Mouse (Mus musculus) heart, postnatal 25 days (tissue): ENCODE results near the gene Ptprt. TPM values are rescaled to one million over a fixed set of nuclear protein-coding genes. Genes with fewer than 3 reads are reported as not detected.
"Not testable (repeated sequence)": the region's sequence is repeated elsewhere in the genome, so short reads cannot be mapped to it uniquely, and the experiment has no call there.

Source experiments
- DNase-seq: peaks from one replicate; pipeline ENCODE4 v3.0.0; 2022; ENCODE audit warnings: low spot score
- intact Hi-C: fragments of 180-260 bp; cut with DNase I; formaldehyde crosslinking; loops from one replicate; pipeline ENCODE4 v1.15.1; 2025
- total RNA-seq, 2 experiments: library from RNA; stranded (reverse); gene quantifications; 2 replicates each; pipeline ENCODE4 v1.2.3; 2021

The Ptprt gene
- total RNA-seq, 2 experiments from 2014 or later, result 0.16 to 0.31 TPM

DNA sequence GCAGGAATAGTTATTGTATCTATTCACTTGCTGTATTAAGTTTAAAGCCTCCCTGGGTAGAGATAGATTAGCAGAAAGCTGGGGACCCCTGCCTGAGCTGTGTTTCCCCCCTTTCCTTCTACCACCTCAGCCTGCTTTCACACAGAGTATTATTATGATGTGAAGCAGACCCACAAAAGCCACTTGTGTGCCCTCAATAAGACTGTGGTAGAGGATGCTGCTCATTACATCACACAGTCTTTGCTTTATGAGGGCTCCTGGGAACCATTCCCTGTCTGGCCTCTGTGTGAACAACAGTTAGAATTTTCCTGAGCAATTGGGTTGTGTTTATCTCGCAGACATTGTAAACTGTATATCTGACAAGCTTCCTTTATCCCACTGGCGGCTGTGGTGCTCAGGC, 409.7 kb downstream of the Ptprt start:
- DNase-seq, result no peak
- intact Hi-C loops, result no loop called here

- intact Hi-C loops, result no loop called here
These were observed 412.7 kb downstream of the Ptprt start for GRCm38 (mm10) chr2:162248296-162248695.

DNA sequence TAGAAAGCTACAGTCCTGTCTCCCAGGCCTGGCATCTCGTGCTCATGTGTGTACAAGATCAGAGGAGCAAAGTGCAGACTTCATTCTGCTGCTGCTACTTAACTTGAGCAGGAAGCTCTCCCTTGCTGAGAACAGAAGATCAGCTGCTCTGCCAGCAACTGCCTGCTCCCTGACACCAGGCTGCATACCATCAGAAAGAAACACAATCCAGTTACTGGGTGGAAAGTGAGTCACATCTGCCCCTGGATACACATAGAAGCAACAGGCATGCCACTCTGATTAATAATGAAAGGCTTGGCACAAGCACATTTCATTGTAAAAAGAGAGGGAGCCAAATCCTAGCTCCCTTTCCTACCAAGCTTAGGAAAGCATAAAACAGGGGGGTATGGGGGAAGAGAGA, 438.5 kb downstream of the Ptprt start:
- DNase-seq, result no peak
- intact Hi-C loops, result no loop called here

More at GRCm38 (mm10) chr2:162248296-162248695, 412.7 kb downstream of the Ptprt start:
- no peak for DNase-seq

DNA sequence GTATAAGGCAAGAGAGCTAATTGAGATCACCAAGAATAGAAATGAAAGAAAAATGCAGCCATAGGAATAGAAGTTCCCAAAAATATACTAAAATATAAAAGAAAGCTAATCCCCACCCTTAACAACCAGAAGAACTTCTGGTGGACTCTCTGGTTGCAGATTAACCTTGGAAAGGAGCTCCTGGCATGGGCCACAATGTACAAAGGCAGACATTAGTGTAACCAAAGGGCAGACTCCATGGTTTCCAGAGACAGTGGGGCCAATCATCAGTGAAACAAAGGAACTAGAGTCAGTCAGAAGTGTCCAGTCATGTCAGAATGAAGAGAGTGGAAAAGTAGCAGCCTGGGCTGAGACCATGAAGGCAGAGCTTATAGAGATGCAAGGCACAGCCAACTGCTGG, 440.4 kb downstream of the Ptprt start:
- DNase-seq, result no peak
- intact Hi-C loops, result no loop called here

DNA sequence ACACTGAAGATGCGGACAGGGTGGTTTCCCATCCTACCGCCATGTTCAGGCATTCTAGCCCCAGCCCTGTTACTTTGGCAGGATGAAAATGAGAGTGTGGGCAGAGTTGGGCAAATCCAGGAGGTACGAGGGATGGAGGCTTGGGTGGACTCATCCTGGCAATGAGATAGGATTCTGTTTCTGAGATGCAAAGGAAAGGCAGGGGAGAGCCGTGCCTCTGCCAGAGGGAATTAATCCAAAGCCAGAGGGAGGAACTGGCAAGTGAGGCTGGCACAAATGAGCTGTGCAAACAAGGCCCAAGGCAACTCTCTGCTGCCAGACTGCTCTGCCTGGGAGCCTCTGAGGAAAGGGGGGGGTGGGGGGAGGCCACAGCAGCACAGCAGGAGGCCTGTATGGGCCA, 441.4 kb downstream of the Ptprt start:
- DNase-seq, result no peak
- intact Hi-C loops, result no loop called here

DNA sequence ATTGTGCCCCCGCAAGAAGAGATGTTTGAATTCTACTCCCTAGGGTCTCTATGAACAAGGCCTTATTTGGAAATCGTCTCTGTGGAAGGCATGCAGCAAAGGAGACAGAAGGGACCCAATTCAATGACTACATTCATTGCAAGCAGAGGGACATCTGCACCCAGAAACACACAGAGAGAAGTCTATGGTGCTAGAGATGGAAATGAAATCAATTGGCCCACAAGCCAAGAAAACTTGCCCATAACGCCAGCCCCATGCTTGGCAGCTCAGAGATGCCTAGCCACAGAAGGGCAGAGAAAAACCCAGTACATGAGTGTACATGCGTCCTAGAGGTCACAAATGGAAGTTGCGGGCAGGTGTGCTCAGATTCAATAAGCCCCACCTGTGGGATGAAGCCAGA, 443.1 kb downstream of the Ptprt start:
- no peak for DNase-seq
- intact Hi-C loops, result no loop called here

DNA sequence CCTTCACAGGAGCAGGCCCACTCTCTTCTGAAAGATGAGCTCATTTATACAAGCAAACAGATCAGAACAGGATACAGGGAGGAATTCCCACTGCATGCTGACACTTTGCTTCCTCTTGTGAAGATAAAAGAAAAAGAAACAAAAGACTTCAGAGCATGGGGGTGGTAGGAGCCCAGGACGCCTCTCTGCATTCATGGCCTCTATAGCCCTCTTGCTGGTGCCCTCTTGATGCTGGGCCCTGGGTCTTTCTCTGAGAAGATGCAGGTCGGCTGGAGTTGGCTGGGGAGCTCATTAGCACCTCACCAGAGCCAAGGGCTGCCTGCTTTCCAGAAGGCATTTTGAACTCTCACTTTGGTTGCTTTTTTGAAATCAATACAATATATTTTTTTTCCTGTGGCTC, 448.6 kb downstream of the Ptprt start:
- no peak for DNase-seq
- intact Hi-C loops, result no loop called here

- DNase-seq, result no peak
- intact Hi-C loops, result no loop called here
These were observed 450.4 kb downstream of the Ptprt start for GRCm38 (mm10) chr2:162210564-162210963.

DNA sequence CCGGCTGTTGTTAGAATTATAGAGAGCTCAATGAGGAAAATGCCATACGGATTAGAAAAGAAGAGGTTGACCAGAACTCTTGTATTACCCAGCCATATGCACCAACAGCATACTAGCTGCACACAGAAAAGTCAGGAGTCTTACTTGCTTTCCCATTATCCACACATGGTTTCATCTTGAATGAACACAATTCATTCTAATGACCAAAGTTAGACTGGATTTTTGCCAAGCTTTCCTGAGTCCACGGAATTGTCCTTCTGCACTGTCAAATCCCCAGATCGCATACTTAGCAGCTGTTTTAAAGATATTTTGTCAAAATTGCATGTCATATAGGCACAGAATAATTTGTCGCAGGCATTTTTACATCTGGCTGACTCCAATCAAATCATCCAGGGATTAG, 463.6 kb downstream of the Ptprt start:
- DNase-seq, result no peak
- intact Hi-C loops, result no loop called here

DNA sequence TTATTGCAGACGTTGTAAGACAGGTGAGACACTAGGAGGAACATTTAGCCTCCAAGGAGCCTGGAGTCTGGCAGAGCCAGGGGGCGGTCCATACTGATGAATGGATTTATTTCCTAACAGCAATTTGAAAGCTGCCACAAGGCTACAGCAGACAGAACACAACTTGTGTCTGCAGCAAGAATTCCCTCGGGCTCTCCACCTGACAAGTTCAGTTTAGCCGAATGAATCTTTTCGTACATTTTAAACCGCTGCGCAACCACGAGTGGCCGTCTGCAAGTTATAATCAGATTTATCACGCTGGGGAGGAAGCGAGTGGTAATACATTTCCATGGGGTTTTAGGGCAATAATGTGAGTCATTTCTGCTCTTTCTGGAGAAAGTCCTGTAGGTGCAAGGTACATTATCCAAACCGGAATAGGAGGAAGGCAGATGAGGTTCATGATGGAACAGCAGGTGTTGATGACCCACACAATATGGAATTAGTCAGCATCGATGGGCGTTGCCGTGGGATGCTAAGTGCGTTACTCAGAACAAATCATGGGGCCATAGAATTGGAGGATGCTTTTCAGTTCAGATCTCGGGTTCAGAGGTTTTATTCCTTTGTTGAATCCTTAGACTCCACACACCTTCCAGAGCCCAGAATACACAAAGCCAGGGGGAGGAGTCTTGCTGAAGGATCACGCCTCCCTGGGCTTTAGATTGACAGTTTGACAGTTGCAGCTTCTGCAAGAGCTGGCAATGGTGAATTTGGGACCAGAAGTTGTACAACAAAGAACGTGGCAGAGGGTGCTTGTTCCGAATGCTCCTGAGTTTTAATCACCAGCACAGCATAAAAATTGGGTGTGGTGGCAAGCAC, 478.1 kb downstream of the Ptprt start:
- intact Hi-C loops, result no loop called here
- DNase-seq, result no peak

DNA sequence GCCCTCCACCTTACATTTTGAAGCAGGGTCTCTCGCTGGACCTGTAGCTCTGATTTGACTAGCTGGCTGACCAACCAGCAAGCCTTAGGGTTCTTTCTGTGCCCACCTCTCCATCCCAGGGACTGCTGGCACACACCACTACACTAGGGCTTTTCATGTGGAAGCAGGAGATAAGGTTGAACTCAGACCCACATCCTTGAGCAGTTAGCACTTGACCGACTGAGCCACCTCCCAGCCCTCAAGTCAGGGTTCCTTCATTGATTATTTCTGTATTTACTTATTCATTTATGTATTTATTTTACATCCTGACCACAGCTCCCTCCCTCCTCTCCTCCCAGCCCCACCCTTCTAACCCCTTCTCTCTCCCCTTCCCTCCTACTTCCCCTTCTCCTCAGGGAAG, 479.1 kb downstream of the Ptprt start:
- intact Hi-C loops, result no loop called here
- no peak for DNase-seq

DNA sequence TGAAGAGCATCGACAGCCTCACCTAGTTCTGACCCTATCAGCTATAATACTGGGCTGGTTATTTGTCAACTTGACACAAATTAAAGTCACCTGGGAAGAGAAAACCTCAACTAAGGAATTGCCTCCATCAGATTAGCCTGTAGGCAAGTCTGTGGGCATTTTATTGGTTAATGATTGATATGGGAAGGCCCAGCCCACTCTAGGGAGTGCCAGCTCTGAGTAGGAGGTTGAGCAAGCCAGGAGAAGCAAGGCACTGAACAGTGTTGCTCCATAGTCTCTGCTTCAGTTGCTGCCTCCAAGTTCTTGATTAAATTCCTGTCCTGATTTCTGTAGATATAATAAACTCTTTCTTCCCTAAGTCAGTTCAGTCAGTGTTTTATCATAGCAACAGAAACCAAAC, 488.4 kb downstream of the Ptprt start:
- intact Hi-C loops, result no loop called here

DNA sequence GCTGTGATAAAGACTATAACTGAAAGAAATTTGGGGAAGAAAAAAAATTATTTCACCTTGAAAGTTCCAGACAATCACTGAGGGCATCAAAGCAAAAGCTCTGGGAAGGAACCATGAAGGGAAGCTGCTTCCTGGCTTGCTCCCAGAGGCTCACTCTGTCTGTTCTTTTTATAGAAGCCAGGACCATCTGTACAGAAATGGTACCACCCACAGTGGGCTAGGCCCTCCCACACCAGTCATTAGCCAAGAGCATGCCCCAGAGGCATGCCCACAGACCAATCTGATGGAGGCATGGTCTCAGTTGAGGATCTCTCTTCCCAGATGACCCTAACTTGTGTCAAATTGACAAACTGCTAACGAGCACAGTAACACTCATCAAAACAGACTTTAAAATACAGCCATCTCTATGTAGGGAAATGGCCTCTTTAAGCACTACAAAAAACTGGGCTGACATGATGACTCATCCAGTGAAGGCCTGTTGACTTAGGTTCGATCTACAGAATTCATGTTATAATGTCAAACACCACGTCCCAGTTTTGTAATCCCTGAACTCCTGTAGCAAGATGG, 519.0 kb downstream of the Ptprt start:
- intact Hi-C loops, result no loop called here
- DNase-seq, result no peak

More for the DNA sequence above, 488.4 kb downstream of the Ptprt start:
- no peak for DNase-seq

DNA sequence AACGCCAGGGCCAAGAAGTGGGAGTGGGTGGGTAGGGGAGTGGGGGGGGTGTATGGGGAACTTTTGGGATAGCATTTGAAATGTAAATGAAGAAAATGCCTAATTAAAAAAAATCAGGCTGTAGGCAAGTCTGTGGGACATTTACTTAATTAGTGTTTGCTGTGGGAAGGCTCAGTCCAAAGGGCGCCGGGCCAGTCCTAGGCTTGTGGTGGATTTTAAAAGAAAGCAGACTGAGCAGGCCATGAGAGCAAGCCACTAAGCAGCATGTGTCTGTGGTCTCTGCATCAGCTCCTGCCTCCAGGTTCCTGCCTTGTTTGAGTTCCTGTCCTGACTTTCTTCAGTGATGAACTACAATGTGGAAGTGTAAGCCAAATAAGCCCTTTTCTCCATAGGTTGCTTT, 524.8 kb downstream of the Ptprt start:
- not testable (repeated sequence) for DNase-seq

GRCm38 (mm10) chr2:162131607-162132304, 529.2 kb downstream of the Ptprt start:
- no peak for DNase-seq

More for the DNA sequence above, 524.8 kb downstream of the Ptprt start:
- intact Hi-C loops, result not testable (repeated sequence)

DNA sequence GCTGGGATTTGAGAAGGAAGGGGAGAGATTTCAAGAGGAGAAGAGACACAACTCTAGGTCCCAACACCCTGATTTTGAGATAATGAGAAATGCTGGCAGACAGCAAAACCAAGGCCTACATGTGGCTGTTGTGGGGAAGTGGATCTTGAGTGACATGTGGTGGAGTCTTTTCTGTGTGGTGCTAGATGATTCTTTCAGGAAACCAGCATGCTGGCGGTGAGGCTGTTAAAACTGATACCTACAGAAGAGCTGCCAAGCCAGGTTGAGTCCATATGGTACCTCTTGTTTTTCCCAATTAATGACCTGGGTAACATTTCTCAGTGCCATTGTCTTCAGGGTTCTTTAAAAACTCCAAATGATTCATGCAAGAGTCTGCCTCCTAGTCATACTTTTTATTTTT, 531.1 kb downstream of the Ptprt start:
- intact Hi-C loops, result no loop called here
- no peak for DNase-seq

More at GRCm38 (mm10) chr2:162131607-162132304, 529.2 kb downstream of the Ptprt start:
- intact Hi-C loops, result no loop called here

- intact Hi-C loops, result no loop called here
- DNase-seq, result no peak
These were observed 542.9 kb downstream of the Ptprt start for GRCm38 (mm10) chr2:162118041-162118440.

- DNase-seq, result no peak
These were observed 578.6 kb downstream of the Ptprt start for GRCm38 (mm10) chr2:162082391-162082790.

DNA sequence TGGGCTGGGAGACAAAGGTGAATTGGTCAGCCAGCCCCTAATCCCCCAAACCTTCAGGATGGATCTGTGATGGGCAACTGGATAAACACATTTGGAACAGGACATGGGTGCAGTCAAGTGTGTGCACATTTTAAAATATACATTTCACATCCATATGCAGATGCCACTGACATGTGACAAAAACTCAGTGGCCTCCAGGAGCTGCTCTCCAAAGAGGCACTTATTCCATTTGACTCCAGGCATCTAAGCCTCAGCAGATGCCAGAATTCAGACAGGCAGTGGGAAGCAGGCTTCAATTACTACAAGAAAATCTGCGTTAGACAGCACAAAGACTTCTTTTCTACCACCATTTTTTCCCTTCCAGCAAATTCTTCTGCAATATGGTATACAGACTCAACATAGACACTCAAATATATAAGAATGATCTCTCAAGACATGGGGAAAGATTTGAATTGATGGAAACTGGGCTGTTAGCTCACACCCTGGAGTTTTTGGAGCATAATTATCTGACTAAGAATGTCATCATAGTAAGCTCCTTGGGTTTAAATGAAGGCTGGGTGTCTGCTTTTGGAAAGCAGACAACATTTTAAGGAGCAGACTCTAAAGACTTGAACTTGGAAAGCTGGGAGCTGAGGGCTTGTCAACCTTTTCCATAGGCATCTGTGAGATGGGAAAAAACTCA, 580.1 kb downstream of the Ptprt start:
- intact Hi-C loops, result no loop called here

More at GRCm38 (mm10) chr2:162082391-162082790, 578.6 kb downstream of the Ptprt start:
- intact Hi-C loops, result no loop called here

GRCm38 (mm10) chr2:162078571-162079280, 582.2 kb downstream of the Ptprt start:
- no peak for DNase-seq
- intact Hi-C loops, result no loop called here

More for the DNA sequence above, 580.1 kb downstream of the Ptprt start:
- DNase-seq, result no peak
